Mouse (Mus musculus): ENCODE measurements around the gene Gpr87.

GRCm38 (mm10) chr3:59219326-59219725, 24.4 kb upstream of the Gpr87 start:
- no peak for TF ChIP-seq ZKSCAN1 (IDR thresholded peaks at IDR 0.05; ENCODE audit: low read depth, low read length)
- TF ChIP-seq RCOR1 (IDR thresholded peaks at IDR 0.05; ENCODE audit: low read depth, low read length): no peak
- TF ChIP-seq POLR2A (IDR thresholded peaks at IDR 0.05; ENCODE audit: control insufficient read depth in 1 of 2, insufficient read depth in 1 of 2, low read depth in 1 of 2, low read length in 2 of 2, poor library complexity in 1 of 2): no peak
- no peak for TF ChIP-seq ETS1 (IDR thresholded peaks at IDR 0.05; ENCODE audit: low read depth, low read length)
- no peak for TF ChIP-seq CTCF (IDR thresholded peaks at IDR 0.05 in 2 of 3, conservative IDR thresholded peaks at IDR 0.05 in 1 of 3; ENCODE audit: control insufficient read depth in 1 of 3, insufficient read depth in 1 of 3, low read depth in 2 of 3, low read length in 3 of 3, poor library complexity in 1 of 3, severe bottlenecking in 1 of 3)
- TF ChIP-seq KAT2A (conservative IDR thresholded peaks at IDR 0.05; ENCODE audit: low read depth, low read length): no peak
- no peak for TF ChIP-seq ELF1 (IDR thresholded peaks at IDR 0.05; ENCODE audit: low read depth, low read length)
- no peak for TF ChIP-seq NRF1 (IDR thresholded peaks at IDR 0.05; ENCODE audit: insufficient read depth, low read depth, low read length, poor library complexity, severe bottlenecking)
- no peak for TF ChIP-seq TAL1 (IDR thresholded peaks at IDR 0.05; ENCODE audit: low read length)
- TF ChIP-seq BHLHE40 (IDR thresholded peaks at IDR 0.05; ENCODE audit: borderline replicate concordance, low read depth, low read length): no peak
- TF ChIP-seq MYB (IDR thresholded peaks at IDR 0.05; ENCODE audit: low read depth, low read length): no peak
- no peak for TF ChIP-seq TBP (IDR thresholded peaks at IDR 0.05; ENCODE audit: low read depth, low read length)
- TF ChIP-seq GATA1 (IDR thresholded peaks at IDR 0.05; ENCODE audit: low read depth, low read length): no peak
- TF ChIP-seq EP300 (IDR thresholded peaks at IDR 0.05; ENCODE audit: low read depth in 1 of 2, low read length in 2 of 2): no peak
